Mouse (Mus musculus) NIH3T3 (cell line): ENCODE data around the gene Olfr957.

ENCODE experiments used
- DNase-seq: peaks from one replicate; pipeline ENCODE4 v3.0.0-alpha.2; 2012; ENCODE audit warnings: low read depth

Olfr957 gene

DNA sequence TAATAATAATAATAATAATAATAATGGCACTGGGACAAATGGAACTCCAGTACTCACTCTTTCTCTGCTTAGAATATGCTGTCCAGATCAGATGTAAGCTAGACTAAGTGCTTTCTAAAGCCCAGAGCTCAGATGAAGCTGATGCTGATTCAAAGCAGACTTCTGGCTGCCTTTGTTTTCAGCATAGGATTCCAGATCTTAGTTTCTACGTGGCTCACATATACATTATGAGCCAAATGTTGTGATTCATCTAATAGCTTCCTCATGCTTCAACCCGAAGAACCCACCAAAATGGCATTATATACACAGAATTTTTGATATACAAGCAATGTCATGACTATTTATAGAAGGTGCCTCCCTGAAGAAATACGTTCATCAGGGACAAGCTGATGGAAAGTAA is at the start of gene Olfr957:
Gene Olfr957, minus strand, starts transcription at position 279 of the 400 bp plus-strand sequence.
- peak; percentile 70 for DNase-seq

DNA sequence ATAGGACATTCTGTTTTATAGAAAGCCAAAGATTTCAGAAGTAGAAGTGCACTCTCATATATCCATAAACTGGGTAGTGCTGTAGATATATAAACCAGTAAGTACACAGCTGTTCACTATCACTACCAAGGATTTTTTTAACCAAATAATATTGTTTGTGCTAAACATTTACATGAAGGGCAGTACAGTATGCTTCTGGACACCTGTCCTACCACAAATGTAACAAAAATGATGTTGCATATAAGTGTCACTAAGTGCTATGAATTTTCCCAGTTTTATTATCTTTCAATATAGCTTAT is 42.7 kb upstream of the Olfr957 start:
- DNase-seq, result no peak

DNA sequence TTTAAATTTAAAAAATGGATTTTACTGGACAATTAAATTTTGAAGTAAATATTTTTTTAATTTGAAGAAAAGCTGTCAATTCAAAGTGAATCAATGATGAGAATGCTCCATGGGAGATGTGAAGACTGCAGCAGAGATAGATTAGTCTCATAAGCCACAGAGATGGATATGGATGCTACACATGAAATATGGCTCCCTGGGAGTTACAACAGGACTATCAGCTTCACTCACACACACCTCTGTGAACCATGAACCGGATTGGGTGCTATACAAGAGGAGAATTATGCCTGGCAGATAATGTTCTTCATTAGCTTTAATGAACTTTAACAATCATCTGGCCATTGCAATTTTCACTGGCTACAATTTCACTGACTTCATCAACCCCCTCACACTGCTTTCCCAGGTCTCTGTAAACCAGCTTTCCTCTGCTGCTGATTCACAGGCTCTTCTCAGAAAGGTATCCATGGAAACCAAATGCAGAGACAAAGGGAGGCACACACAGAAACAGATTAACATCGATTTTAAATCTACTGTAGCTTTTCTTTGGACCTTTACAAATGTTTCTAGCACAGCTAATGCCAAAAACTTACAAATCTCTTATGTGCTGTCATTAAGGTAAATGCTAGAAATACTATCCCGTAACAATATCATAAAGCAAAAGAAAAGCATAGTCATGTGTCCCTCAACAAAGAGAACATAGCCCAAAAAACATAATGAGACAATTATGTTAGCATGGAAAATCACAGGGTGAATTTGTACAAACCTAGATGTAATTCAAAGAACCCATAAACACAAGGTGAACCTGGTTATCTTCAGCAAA is 42.1 kb upstream of the Olfr957 start:
- DNase-seq, result no peak

DNA sequence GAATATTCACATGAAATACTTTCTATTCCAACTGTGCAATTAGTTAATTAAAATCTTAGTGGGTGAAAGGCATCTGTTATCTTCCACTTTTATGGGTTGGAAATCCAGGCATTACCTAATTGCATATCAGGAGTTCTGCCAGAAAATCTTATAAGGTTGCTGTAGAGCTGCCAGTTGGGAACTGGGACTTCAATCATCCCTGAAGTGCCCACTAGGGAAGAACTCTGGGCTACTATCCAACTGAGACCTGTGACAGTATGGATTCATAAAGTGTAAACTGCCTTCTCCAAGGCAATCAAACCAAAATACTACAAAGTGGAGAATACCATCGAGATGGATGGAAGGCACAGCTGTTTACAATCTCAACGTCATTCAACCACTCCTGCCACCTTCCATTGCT is 38.3 kb upstream of the Olfr957 start, which contains the start of gene Olfr958:
Gene Olfr958, minus strand, starts transcription at position 109 of the 400 bp plus-strand sequence.
- no peak for DNase-seq

DNA sequence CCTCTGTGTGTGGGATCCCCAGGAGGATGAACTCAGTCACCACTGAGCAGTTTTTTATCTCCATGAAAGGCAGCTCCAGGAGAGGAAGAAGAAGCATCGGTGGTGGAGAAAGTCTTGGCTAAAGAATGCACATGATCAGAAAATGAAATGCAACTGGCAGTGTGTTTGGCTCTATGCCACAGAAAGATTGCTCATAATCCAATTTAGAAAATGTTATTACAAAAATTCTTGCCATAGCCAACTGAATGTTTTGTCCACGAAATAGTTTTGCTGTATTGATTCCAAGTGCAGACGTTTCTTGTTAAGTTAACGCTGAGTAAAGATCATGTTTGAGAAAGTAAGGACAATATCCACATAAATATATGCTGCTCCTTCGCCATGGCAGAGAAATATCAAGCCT is 35.2 kb upstream of the Olfr957 start:
- DNase-seq, result peak; percentile 73

DNA sequence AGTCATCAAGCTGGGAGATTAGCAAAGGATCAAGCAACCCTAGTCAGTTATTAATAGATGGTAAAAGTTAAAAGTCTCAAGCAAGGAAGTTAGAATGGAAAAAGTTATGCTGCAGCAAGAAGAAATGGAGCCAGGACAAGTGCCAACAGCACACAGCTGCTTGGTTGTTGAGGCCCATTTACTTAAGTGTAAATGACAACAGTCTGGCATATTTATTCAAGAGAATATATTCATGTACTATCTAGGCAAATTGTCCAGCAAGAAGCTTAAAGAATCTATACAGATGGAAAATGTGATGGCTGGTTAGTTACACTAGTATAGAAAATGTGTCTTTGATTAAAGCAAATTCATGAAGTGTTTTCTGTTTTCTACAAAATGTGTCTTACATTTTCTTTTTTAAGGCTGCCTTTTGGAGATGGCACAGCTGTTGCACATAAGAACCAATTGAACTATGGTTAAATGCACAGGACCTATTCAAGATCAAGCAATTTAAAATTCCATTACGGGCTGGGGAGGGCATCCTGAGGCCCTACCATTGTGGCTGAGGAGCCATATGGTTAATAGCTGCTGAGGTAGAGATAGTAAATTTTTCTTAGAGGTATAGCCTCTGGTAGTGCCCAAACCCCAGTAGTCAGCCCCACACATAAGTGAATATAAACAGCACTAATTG is 8.1 kb upstream of the Olfr957 start:
- DNase-seq, result peak; percentile 57

DNA sequence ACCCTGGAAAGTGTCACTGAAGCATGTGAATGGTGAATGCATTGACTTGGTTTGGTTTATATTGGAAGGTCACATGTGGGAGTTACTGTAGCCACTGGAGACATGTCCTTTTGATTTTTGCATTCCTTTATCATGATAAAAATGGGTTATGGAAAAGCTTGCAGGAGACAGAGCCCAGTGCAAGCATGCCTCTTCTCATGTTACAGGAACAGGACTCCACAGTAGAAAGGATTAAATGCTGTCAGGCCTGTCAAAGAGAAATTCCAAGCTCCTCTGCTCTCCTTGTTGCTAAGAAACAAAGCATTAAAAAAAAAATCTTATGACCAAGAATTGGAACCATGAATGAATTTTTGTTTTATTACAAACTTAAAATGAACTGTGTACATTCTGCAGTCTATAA is 3.0 kb upstream of the Olfr957 start:
- peak; percentile 45 for DNase-seq

DNA sequence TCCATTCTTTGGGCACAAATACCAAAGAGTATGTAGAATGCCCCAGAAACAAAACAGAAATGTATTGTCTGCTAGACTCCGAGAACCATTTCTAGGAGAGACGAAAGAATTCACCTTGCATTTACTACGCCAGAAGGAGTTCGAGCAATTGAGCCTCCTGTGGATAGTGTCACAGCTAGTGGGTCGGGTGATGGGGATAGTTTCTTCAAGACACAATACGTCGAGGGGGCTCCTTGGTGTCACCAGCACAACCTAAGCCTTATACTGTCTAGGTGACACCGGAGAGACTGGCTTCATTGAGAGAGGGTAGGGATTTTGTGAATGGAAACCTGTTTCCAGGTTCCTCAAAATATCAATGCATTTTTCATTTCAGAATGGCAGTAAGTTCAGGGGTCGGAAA is 6.2 kb downstream of the Olfr957 start:
- no peak for DNase-seq

DNA sequence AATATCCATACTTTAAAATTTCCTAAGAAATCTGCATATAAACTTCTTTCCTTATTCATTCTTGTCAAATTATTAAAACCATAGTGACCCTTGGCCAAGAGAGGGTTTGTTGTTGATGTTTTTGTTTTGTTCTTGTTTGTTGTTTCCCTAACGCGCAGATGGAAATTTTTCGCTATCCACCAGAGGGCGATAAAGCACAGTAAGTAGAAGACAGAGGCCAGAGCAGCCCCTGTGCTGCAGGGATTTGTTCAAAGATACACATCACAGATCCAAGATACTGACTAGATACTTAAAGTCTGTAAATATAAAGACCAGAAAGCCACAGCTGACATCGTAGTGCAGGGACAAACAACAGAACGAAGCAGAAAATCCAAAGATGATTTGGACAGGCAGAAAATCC is 6.6 kb downstream of the Olfr957 start:
- peak; percentile 76 for DNase-seq

DNA sequence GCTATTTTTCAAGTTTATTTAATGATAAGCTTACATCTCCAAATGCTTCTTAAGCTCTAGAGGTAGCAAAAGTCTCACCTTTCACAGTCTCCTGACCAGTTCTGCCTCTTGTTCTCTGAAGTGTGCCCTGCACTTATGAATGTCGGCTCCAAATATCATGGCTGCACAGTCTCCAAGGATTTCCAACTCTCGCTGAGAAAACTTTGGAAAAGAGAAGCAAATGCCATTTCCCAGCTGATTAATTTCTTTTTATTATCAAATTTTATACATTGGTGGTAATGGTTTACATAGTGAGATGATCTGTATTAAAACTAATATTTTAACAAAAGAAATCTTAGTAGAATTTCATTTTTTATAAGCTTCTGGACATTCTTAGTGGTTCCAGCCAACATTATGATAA is 21.7 kb downstream of the Olfr957 start, which contains the start of gene Olfr44:
Gene Olfr44, minus strand, starts transcription at position 101 of the 400 bp plus-strand sequence.
- no peak for DNase-seq

DNA sequence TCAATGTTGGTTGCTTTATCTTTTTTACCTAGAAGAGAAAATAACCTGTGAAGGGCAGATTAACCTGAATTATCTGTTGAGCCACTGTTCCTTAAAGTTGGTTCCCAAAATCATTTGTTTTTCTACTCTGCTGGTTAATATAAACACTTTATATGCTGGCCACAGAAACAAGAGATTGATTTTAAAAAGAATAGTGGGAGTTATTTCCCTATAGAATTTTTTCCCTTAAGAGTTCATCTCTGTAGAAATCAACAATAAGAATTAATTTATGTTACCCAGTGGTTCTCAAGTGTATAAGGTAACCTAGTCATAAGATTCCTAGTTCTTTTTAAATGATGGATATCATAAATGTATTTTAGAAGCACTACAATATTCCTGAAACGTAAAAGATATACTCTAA is 43.8 kb downstream of the Olfr957 start, which contains the start of gene Olfr955:
Gene Olfr955, minus strand, starts transcription at position 101 of the 400 bp plus-strand sequence.
- DNase-seq, result no peak
